Mouse (Mus musculus): ENCODE data around the gene Card6.
"Not testable (repeated sequence)": the region's sequence is repeated elsewhere in the genome, so short reads cannot be mapped to it uniquely, and the experiment has no call there.

The Card6 gene

DNA sequence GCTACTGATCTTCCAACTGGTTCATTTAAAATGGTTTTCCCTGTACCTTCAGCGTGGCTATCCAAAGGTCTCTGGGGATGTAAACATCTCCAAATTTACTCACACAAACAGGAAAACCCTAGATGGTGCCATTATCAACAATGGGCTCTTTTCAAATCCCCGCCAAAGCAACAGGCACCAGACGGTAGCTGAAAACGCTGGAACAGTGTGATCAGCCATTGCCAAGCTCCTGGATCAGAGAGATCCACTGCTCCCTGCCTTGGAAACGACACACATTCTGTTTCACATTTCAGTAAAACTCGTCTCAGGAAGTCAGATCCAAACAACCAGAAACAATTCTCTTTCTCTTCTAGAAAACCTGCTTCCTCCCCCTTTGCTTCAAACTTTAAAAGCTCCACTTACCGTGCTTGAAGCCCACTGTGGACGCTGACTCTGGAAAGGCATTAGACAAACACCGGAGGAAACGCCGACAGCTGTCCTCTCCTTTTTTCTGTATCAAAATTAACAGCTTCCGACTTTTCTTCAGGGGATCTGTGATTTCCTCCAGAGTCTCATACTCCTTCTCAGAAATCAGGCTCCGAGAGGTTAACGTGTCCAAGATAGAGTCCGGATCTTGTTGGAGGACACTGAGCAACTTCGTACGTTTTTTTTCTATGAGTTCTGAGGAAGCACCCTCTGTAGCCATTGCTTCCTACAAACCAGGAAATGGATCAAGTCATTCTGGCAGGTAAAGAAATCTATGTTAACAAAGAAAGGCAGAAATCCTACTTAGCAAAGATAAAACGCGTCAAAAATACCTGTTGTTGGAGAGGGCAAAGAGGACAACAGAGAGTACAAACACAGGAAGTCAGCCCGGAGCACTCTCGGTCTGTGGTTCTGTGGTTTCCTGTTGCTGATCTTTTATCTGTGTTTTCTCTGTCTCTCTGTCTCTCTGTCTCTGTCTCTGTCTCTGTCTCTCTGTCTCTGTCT, at the start of gene Card6:
Card6 (minus strand) TSS at position 854 of the 969 bp plus-strand sequence.
- no peak for DNase-seq (ENCODE audit: low spot score in 2 of 2)

DNA sequence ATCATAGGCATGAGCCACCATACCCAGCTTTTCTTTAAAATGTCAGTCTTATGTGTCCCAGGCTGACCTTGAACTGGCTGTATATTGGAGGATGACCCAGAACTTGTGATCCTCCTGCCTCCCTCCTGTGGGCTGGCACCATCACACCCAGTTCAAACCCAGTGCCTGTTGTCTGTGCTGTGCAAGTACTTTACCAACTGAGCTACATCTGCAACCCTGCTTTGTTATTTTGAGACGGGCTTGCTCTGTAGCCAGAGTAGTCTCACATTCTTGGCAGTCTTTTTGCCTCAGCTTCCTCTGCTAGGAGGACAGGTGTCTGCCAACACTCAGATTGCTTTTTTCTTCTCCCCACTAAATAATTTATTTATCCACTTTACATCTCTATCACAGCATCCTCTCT, 49.0 kb upstream of the Card6 start:
- DNase-seq (ENCODE audit: low spot score in 2 of 2), result no peak

DNA sequence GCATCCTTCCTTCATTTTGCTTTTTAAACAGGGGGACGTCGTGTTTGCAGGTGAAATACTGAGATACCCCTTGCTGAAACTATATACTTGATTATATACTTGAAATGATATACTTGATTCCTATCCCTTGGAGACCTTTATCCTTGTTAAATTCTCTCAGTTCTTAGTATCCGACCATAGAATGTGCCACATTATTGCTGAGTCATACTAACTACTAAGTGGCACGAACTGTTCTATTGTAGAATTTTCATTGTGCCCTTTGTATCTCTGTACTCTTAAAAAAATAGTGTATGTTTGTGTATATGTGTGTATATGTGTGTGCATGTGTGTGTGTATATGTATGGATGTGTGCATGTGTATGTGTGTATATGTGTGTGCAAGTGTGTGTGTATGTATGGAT, 48.0 kb upstream of the Card6 start:
- no peak for DNase-seq (ENCODE audit: low spot score in 2 of 2)

DNA sequence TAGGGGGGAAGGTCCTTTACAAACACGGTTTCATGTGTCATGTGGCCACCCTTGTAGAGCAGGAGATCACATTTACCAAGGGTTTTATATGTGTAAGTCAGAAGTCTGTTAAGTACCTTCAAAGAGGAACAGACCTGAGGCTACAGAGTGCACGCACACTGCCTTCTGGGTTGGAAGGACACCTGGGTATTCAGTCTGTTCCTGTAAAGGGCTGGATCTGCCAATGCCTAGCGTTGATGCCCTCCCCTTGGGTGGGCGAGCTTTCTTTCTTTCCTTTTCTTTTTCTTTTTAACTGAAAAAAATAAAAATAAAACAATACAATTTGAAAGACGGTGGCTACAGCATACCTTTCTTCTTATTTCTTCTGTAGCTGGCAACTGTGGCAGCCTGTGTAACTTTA, 46.8 kb upstream of the Card6 start:
- no peak for DNase-seq (ENCODE audit: low spot score in 2 of 2)

DNA sequence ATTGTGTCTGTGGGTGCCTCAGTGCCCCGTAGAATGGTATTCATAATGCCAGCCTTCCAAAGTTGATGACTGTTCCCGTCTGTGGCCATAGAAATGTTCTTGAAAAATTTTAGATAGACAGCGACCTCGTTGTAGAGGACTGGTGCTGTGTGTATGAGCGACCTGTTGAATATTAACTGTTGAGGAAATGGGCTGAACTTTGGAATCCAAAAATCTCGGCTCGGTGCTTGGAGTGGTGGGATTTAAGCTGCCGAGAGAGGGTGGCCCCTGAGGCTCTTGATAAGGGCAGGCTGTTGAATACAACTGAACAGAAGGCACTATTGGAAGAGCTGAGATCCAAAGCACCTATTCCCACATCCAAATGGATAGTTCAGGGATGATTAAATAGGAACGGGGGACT, 46.3 kb upstream of the Card6 start:
- DNase-seq (ENCODE audit: low spot score in 2 of 2), result no peak

DNA sequence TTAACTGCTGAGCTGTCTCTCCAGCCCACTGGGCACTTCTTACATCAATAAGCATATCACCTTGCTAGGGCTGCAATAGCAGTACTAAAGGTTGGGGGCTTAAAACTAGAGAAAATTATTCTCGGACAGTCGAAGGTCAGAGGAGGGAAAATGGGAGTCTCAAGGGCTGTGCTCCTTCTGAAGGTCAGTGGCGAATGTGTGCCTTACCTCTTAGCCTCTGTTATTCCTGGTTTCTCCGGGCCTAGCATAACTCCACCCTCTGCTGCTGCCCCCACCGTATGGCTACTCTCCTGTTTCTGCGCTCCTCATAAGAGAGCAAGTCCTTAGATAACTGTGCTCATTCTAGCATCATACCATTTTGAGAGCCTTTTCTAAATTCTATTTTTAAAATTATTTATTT, 43.8 kb upstream of the Card6 start:
- no peak for DNase-seq (ENCODE audit: low spot score in 2 of 2)

DNA sequence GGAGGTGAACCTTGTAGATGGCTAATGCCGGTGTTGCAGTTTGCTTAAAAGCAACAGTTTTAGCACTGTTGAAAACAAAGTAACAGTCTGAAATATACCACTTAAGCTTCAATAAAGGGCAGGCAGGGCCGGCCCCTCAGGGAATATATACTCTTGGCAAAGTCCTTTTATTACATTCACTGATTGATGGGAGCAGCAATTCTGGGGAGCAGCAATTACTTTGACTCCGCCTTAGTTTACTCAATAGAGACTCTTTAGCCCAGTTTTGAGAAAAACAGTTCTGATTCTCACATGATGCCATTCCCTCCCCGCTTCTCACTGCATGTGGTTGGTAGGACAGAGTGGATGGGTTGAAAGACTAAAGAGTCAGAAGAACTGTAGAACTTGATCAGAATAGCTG, 40.8 kb upstream of the Card6 start:
- no peak for DNase-seq (ENCODE audit: low spot score in 2 of 2)

DNA sequence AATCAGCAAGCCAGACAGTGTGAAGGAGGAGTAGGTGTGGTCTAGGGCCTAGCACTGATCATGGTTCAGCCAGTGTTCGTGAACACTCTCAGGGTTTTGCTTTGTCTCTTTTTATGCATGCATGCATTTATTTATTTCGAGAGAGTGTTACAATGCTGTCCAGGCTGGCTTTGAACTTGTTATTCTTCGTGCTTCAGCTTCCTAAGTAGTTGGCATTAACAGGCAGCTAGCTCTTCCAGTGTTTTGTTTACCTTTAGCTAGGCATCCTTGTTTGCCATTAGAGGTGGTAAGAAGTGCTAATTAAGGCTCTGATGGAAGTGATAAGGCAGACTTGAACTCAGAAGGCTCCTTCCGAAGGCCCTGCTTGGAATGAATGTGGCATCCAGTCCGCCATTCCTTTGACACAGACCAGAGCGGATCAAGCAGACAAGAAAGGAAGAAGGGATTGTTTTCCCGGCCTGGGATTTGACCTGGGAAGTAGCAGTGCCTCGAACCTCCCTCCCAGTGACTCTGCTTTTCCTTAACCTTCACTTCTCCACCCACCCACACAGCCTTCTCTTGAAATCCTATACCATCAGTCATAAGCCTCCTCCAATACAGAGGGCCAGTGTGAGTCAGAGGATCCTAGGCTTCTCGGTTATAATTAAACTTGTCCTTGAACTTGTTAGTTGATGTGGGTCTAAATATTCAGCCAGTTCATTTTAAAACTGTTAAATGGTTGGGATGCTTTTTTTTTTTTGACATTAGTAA, 37.0 kb upstream of the Card6 start:
- no peak for DNase-seq (ENCODE audit: low spot score in 2 of 2)

DNA sequence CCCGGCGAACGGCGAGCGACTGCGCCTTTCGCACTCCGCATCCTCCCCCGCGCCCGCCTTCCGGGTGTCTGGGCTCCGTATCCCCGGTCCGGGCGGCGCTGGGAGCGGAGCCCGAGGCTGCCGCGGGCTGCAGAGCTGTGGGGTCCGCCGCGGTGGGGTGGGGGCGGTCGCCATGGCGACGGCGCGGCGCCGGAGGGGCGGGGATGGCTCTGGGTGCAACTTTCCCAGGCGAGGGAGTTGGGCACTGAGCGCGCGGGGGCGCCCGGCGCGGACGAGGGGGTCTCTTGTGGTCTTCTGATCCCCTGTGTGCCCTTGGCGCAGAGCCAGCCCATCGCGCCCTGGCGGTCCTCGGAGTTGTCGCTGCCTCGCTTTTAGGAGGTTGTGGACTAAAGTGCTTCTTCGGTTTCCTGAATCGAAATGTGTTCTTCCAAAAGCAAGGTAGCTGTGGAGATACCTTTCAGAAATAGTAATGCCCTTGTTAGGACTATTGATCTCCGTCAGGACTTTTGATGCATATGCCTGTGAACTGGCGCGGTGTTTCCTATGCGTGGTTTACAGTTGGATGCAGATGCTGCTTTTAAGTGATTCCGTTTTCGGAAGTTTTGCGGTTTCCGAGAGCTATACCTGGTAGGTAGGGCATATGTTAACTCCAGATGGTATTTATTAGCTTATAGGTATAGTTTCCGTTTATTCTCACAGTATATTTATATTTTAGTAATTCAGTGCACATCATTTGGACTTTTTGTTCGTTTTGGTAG, 35.9 kb upstream of the Card6 start:
- peak; percentile 58 to 59 for DNase-seq (ENCODE audit: low spot score in 2 of 2)

DNA sequence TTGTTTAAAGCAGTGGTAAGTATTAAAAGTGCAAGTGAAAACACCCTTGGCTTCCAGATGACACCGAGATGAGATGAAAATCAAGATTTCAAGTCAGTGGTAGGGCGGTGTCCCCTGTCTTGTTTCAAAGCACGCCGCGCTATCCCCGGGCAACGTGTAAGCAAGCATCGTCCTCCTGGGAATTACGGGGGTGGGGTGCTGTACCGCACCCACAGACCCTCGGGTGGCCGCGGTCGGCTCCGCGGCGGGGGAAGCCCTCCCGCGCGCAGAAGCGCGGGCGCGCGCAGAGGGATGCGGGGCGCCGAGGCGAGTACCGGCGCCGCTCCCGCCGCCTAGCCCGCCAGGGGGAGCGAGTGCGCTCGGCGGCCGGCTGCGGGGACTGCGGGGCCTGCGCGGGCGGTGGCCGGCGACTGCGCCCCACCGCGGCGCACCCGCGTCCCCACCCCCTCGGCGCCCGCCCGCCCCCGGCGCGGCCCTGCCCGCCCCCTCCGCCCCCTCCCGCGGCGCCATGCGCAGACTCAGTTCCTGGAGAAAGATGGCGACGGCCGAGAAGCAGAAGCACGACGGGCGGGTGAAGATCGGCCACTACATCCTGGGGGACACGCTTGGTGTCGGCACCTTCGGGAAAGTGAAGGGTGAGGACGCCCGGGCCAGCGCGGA, 35.2 kb upstream of the Card6 start, which contains the start of gene Prkaa1:
Prkaa1 (plus strand) TSS at position 501 of the 660 bp plus-strand sequence.
- DNase-seq (ENCODE audit: low spot score in 2 of 2), result peak; percentile 18 to 40

DNA sequence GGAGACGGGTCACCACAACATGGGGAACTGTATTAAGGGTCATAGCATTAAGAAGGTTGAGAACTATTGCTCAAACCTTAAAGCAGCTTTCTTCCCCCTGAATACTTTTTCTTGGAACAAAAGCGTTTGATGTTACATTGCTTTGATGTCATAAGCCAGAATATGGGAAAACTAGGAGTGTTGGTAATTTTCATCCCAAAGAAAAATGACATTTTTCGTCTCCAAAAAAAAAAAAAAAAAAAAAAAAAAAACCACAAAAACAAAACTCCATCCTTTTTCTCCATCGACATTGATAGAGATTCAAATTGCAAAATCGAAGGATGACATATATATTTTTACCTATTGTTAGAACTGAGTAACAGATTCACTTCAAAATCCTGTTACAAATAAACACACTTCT, 34.4 kb upstream of the Card6 start:
- DNase-seq (ENCODE audit: low spot score in 2 of 2), result no peak

DNA sequence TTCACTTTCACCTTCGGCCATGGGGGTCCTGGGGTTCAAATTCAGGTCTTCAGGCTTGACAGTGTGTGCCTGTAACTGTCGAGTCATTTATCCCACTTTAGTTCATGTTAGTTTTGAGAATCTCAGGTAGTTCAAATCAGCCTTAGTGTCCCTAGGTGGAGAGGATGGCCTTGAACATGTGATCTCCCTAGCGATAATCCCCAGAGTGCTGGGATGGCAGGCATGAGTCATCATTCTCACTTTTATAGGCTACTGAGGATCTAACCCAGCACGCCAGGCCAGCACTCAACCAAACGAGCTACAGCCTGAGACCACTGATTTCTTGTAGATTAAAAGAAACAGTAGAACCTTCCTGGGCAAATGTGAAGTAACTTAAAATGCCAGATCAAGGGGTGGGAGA, 33.7 kb upstream of the Card6 start:
- no peak for DNase-seq (ENCODE audit: low spot score in 2 of 2)

DNA sequence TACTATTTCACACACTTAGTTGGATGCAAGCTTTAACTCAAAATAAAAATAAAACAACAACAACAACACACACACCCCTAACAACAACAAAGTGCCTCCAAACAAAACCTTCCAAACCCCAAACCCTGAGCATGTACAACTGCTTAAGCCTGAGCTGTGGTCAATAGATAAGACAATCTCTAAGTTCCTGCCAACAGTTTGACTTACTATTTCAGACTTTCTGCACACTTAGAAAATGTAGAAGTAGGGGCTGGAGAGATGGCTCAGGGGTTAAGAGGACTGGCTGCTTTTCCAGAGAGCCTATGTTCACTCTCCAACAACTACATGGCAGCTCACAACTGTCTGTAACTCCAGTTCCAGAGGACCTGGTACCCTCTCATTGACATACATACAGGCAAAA, 32.0 kb upstream of the Card6 start:
- DNase-seq (ENCODE audit: low spot score in 2 of 2), result no peak

DNA sequence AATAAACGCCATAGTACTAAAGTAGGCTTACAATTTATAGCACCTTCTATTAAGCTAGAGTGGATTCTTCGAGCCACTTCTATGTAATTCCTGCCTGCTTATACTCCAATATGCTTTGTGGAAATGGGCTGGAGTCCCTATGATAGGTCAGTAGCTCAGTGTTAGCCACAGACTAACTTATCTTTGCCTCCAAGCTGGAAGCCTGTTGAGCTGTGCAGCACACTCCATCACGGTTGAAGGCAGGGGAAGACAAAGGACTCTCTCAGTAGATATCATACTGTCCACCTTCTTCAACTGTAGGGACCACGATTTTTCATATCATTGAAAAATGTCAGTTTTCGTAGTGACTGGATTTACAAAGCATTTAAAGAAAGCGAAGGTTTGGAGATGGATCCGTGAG, 31.5 kb upstream of the Card6 start:
- DNase-seq (ENCODE audit: low spot score in 2 of 2), result no peak

DNA sequence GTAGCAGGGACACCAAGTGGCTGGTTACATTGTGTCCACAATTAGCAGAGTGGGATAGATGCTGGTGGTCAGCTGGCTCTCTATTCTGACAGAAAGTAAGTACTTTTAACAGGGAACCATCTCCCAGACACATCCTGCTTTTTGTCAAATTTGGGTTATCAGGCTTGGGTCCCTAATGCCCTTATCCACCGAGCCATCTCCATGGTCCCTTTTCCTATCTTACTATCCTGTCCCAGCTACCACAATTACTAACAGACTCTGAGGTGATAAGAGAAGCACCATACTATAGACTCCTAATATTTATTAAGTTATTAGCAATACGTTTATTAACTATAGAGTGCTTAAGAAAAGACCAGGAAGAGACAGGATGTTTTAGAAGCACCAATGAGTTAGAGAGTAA, 31.0 kb upstream of the Card6 start:
- DNase-seq (ENCODE audit: low spot score in 2 of 2), result no peak

DNA sequence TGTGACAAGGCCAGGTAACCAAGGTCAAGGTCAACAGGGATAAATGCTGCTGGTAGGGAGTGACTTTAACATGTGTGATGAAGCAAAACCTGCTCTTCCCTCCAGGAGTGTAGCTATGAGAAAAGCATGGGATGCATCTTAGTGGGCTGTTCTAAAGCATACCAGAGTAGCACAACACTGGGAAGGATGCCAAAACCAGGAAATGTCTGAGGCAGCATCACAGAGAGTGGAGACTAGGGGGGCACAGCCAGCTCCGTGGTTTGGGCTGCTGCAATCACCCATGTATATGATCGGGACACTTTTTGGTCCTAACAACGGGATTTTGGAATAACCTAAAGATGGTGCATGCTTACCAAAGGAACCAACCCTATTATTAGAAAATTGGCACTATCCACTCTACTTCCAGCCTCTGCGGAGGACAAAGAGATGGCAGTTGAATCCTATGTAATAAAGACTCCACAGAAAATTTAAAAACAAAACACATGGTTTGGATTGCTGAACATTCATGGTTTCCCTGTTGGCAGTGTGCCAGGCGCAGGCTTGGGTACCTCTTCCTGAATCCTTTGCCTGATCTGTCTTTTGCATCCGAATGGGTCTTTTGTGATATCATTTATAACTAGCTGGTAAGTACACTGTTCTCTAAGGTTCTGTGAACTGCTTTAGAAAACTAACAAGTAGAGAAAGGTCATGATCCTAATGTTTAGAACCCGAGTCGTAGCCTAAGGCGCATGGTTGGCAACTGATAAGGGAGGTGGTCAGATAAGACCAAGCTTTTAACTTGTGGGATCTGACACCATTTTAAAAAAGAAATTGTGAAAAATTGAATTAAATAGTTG, 29.9 kb upstream of the Card6 start:
- DNase-seq (ENCODE audit: low spot score in 2 of 2), result no peak

DNA sequence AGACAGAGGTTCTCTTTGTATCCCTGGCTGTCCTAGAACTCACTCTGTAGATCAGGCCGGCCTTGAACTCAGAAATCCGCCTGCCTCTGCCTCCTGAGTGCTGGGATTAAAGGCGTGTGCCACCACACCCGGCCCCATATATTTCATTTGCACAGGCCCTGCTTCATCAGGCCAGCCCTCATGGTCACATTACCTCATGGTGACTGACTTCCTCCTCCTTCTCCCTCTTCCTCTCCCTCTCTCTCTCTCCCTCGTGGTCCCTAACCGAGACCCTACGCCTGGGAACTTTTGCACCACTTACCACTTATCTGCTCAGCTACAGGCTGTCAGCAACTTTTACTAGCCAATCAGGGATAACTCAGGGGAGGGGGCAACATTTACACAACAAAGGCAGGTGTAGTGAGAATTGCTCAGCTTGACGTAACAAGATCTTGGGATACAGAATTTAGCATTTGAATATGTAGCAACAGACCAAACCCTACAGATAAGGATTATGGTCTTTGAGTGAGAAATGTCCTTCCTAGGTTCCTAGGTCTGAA, 26.7 kb upstream of the Card6 start:
- no peak for DNase-seq (ENCODE audit: low spot score in 2 of 2)

DNA sequence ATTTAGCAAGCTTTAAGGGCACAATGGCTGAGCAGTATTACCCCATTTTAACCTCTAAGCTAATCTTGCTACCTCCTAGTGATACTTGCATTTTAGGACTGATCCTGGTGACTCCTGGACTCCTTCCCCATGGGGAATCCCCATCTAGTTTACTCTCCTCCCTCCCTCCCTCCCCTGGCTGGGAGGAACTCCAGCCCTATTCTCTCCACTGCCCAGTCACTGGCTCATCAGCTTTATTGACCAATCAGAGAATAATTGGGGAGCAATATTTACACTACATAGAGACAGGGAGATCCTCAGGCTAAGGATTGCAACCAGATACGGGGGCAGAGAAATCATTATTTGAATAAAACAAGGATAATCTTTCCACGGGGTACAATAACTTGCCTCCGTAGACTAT, 25.8 kb upstream of the Card6 start:
- DNase-seq (ENCODE audit: low spot score in 2 of 2), result no peak

DNA sequence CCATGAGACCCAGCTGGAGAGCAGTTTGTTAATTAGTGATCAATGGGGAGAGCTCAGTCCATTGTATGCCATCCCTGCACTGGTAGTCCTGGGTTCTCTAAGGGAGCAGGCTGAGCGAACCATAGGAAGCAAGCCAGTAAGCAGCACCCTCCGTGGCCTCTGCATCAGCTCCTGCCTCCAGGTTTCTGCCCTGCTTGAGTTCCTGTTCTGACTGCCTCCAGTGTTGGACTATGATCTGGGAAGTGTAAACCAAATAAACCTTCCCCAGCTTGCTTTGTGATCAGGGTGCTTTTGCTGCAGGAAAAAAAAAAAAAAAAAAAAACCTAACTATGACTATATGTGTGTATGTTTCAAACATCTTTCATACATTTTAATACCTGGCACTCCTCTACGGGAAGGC, 25.0 kb upstream of the Card6 start:
- no peak for DNase-seq (ENCODE audit: low spot score in 2 of 2)

DNA sequence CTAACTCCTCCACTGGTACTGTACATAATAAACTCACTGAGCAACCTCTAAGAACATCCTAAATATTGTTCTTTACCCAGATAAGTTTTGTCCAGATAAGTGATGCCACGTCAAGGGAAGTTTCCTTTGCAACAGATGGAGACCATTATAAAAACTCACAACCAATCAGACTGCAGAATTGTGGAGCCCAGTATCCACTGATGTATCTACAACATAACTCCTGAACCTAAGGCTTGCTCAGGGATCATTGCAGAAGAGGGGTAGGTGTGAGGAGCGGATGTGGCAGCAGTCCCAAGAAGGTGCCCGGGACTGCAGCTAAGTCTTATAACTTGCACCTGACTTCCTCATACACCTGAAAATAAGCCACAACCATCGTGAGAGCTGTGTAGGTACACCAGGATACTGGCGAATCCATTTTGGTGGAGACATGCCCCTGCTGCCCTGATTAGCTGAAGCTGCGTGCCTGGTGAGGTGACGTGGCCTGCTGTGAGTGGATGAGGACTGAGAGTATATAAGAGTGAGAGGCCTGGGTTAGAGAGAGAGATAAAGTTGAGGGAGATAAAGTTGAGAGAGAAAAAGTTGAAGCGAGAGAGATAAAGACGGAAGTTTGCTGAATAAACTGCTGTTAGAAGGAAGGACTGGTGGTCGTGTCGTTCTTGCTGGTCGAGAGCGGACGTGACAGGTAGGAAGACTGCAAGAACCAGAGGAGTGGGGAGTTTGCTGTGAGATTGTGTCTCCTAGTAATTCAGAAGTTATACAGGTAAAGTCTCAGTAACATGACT, 22.7 kb upstream of the Card6 start:
- DNase-seq (ENCODE audit: low spot score in 2 of 2), result not testable (repeated sequence)
